Mouse (Mus musculus) cortical plate, adult 2 months (tissue): ENCODE measurements at regions not wholly inside any gene's neighbourhood (a gene's known extent, or its start where the extent isn't known, plus 50 kb on each side); places are given as distances from the start of the nearest gene placed in this dataset.
A peak's percentile ranks its signal among the peaks of the same experiment; 100 is the strongest.

Experiments used
- H3K27ac ChIP-seq: fragments of 200-500 bp; 2 replicates; pipeline ENCODE4 v1.5.1; 2012; ENCODE audit warnings: low read length, control low read depth, inconsistent platforms; ENCODE audit not compliant: insufficient read depth
- H3K4me1 ChIP-seq: fragments of 200-500 bp; 2 replicates; pipeline ENCODE4 v1.6.1; 2011; ENCODE audit warnings: low read length; ENCODE audit not compliant: control insufficient read depth, insufficient read depth
- H3K4me3 ChIP-seq: fragments of 200-500 bp; 2 replicates; pipeline ENCODE4 v1.5.1; 2011; ENCODE audit warnings: mild to moderate bottlenecking, low read length, control low read depth; ENCODE audit not compliant: insufficient read depth
- CTCF ChIP-seq: fragments of 200-500 bp; IDR thresholded peaks from 2 replicates; pipeline ENCODE4 v1.5.1; 2011; ENCODE audit warnings: mild to moderate bottlenecking, control low read depth, low read length; ENCODE audit not compliant: insufficient read depth; ENCODE audit errors: extremely low read depth
- POLR2A ChIP-seq: fragments of 200-500 bp; IDR thresholded peaks from 2 replicates; pipeline ENCODE4 v1.6.1; 2011; ENCODE audit warnings: mild to moderate bottlenecking, low read length, control low read depth; ENCODE audit not compliant: insufficient read depth; ENCODE audit errors: extremely low read depth

GRCm38 (mm10) chr17:3248875-3249274 lies 77.5 kb upstream of the Tiam2 start:
- TF ChIP-seq POLR2A (no peak), CTCF (no peak)
- Histone ChIP-seq H3K4me3 (no peak overlapping the region), H3K27ac (0 out of 2 replicates have a peak overlapping the region, but pooled peaks have one; percentile 11), H3K4me1 (peaks cover 13% of the 10 kb centered on the region; the same call in 1 of the 2 replicates)

- TF ChIP-seq CTCF = no peak
- no peak for TF ChIP-seq POLR2A
- peaks cover 13% of the 10 kb centered on the region; the same call in 1 of the 2 replicates for H3K4me1 ChIP-seq
- H3K4me3 ChIP-seq = no peak overlapping the region
- H3K27ac ChIP-seq = no peak overlapping the region
Observed at GRCm38 (mm10) chr17:3249320-3249719, 77.1 kb upstream of the Tiam2 start.

- no peak for TF ChIP-seq CTCF
- TF ChIP-seq POLR2A = no peak
- no peak overlapping the region for H3K4me3 ChIP-seq
- H3K4me1 ChIP-seq = peaks cover 13% of the 10 kb centered on the region; the same call in 1 of the 2 replicates
- H3K27ac ChIP-seq = no peak overlapping the region
Observed at GRCm38 (mm10) chr17:3251176-3251575, 75.2 kb upstream of the Tiam2 start.

- Histone ChIP-seq H3K4me3 (no peak overlapping the region), H3K27ac (no peak overlapping the region), H3K4me1 (peaks cover 11% of the 10 kb centered on the region; the same call in 1 of the 2 replicates)
- TF ChIP-seq CTCF (no peak), POLR2A (no peak)
Observed at GRCm38 (mm10) chr17:3251966-3252365, 74.4 kb upstream of the Tiam2 start.

GRCm38 (mm10) chr17:3253508-3254176 lies 72.7 kb upstream of the Tiam2 start:
- Histone ChIP-seq H3K4me3 (no peak overlapping the region), H3K4me1 (peaks cover 8% of the 10 kb centered on the region; the same call in 1 of the 2 replicates), H3K27ac (no peak overlapping the region)
- TF ChIP-seq CTCF = peak; percentile 55
- no peak for TF ChIP-seq POLR2A

GRCm38 (mm10) chr17:3256765-3257164 lies 69.6 kb upstream of the Tiam2 start:
- no peak overlapping the region for H3K4me3 ChIP-seq
- TF ChIP-seq CTCF (no peak), POLR2A (no peak)
- H3K27ac ChIP-seq = no peak overlapping the region
- no peaks in the 10 kb centered on the region for H3K4me1 ChIP-seq

- H3K27ac ChIP-seq = no peak overlapping the region
- TF ChIP-seq CTCF (no peak), POLR2A (no peak)
- H3K4me1 ChIP-seq = no peaks in the 10 kb centered on the region
- no peak overlapping the region for H3K4me3 ChIP-seq
Observed at GRCm38 (mm10) chr17:3258811-3259510, 67.4 kb upstream of the Tiam2 start.

- H3K27ac ChIP-seq = no peak overlapping the region
- no peaks in the 10 kb centered on the region for H3K4me1 ChIP-seq
- no peak overlapping the region for H3K4me3 ChIP-seq
- TF ChIP-seq POLR2A (no peak), CTCF (no peak)
Observed at GRCm38 (mm10) chr17:3260796-3261195, 65.6 kb upstream of the Tiam2 start.

- TF ChIP-seq POLR2A (no peak), CTCF (peak; percentile 82)
- Histone ChIP-seq H3K27ac (no peak overlapping the region), H3K4me1 (peaks cover 2% of the 10 kb centered on the region; the same call in 1 of the 2 replicates), H3K4me3 (no peak overlapping the region)
Observed at GRCm38 (mm10) chr17:3273108-3274091, 53.0 kb upstream of the Tiam2 start.

GRCm38 (mm10) chr17:3274449-3275285 lies 51.7 kb upstream of the Tiam2 start:
- no peak overlapping the region for H3K4me3 ChIP-seq
- no peak for TF ChIP-seq POLR2A
- TF ChIP-seq CTCF = no peak
- no peak overlapping the region for H3K27ac ChIP-seq
- peaks cover 2% of the 10 kb centered on the region; the same call in 1 of the 2 replicates for H3K4me1 ChIP-seq
